In genomic region chr8:88198945-88199571, GRCm38 (mm10) we compare ENCODE assay signal across 7 mouse cellular contexts. TPM values are rescaled to one million over a fixed set of nuclear protein-coding genes. Genes with fewer than 3 reads are reported as not detected.
DNase-seq lines count a peak whose midpoint lies in the region; ATAC-seq lines count a peak whose summit lies in the region.

Gene Tent4b, plus strand, starts transcription at chr8:88199213.

- H3K36me3 ChIP-seq in intestine, embryonic 16.5 days (ENCODE audit: control insufficient read depth, insufficient read depth, low read length) = no peaks in the 10 kb centered on the region
- no peaks in the 10 kb centered on the region for H3K36me3 ChIP-seq in midbrain, embryonic 11.5 days (ENCODE audit: control insufficient read depth, insufficient read depth, low read length)

- H3K27ac ChIP-seq in intestine, embryonic 16.5 days (ENCODE audit: low read length) = peak within 1 kb of the TSS; percentile 95
- H3K27ac ChIP-seq in midbrain, embryonic 11.5 days (ENCODE audit: low read depth, low read length) = peak within 1 kb of the TSS; percentile 88

- H3K4me1 ChIP-seq in intestine, embryonic 16.5 days (ENCODE audit: control insufficient read depth, insufficient read depth, low read length) = peaks cover 21% of the 10 kb centered on the region
- H3K4me1 ChIP-seq in midbrain, embryonic 11.5 days (ENCODE audit: control insufficient read depth, insufficient read depth, low read length) = peaks cover 27% of the 10 kb centered on the region

- H3K9ac ChIP-seq in intestine, embryonic 16.5 days (ENCODE audit: low read depth, low read length) = peak within 1 kb of the TSS; percentile 84
- peak within 1 kb of the TSS; percentile 83 for H3K9ac ChIP-seq in midbrain, embryonic 11.5 days (ENCODE audit: low read length)

- H3K4me3 ChIP-seq in intestine, embryonic 16.5 days (ENCODE audit: low read length) = peak within 1 kb of the TSS; percentile 93
- peak within 1 kb of the TSS; percentile 91 for H3K4me3 ChIP-seq in midbrain, embryonic 11.5 days (ENCODE audit: low read depth, low read length)

- peak; percentile 97 for ATAC-seq in intestine, embryonic 16.5 days
- ATAC-seq in midbrain, embryonic 11.5 days (ENCODE audit: low FRiP score) = peak; percentile 96

- H3K27me3 ChIP-seq in intestine, embryonic 16.5 days (replicated peaks; ENCODE audit: control insufficient read depth, insufficient read depth, low read length) = no peaks in the 10 kb centered on the region
- H3K27me3 ChIP-seq in midbrain, embryonic 11.5 days (ENCODE audit: control insufficient read depth, insufficient read depth, low read length) = no peaks in the 10 kb centered on the region

- under 1% methylated on average over 82 of the region's 97 CpGs for WGBS in intestine, embryonic 16.5 days
- WGBS in midbrain, embryonic 11.5 days = under 1% methylated on average over 96 of the region's 97 CpGs

- intact Hi-C loops in left cerebral cortex, postnatal 36 days (cut with DNase I) = no loop called here

- H3K4me2 ChIP-seq in intestine, embryonic 16.5 days (ENCODE audit: low read depth, low read length) = peak within 1 kb of the TSS; percentile 93
- H3K4me2 ChIP-seq in midbrain, embryonic 11.5 days = peak within 1 kb of the TSS; percentile 59

- DNase-seq in adrenal gland, adult 2 months = peak; percentile 97
- DNase-seq in embryo, embryonic 11.5 days (ENCODE audit: low read depth, low spot score) = peak; percentile 85
- peak; percentile 90 to 93 for DNase-seq in gastrocnemius, postnatal 4 days (ENCODE audit: low spot score in 2 of 2)
- DNase-seq in left cerebral cortex, postnatal 36 days (ENCODE audit: low spot score in 2 of 2) = peak; percentile 94 to 97
- DNase-seq in midbrain, embryonic 11.5 days (ENCODE audit: low spot score, missing footprints) = peak; percentile 100
- peak; percentile 88 for DNase-seq in skeletal muscle tissue, adult 2 months (ENCODE audit: low read depth, low spot score)

- no peaks in the 10 kb centered on the region for H3K9me3 ChIP-seq in intestine, embryonic 16.5 days (ENCODE audit: control insufficient read depth, low read length)
- H3K9me3 ChIP-seq in midbrain, embryonic 11.5 days (ENCODE audit: control insufficient read depth, low read length) = no peaks in the 10 kb centered on the region

RNA-seq across cellular contexts. Expression of gene Tent4b, which starts in this region (rescaled TPM):
- total RNA-seq in adrenal gland, adult 2 months (2021) = 10 to 100 TPM; 24.5 to 29.4 TPM
- 11.7 and 12.6 TPM in 2 replicates for polyA plus RNA-seq in adrenal gland, adult 2 months (2012; rRNA removed)
- 10 to 100 TPM; 18.1 to 21.9 TPM for total RNA-seq in gastrocnemius, postnatal 4 days (2021)
- 3.4 and 4.2 TPM in 2 replicates for polyA plus RNA-seq in intestine, embryonic 16.5 days (2015; fragmentation: Nextera tagmentation; extraction: Ambion mirVana)
- total RNA-seq in left cerebral cortex, postnatal 36 days (2021) = 10 to 100 TPM; 36.5 to 37.9 TPM
- polyA plus RNA-seq in midbrain, embryonic 11.5 days (2014; fragmentation: Nextera tagmentation; extraction: Ambion mirVana) = 12.5 and 15.0 TPM in 2 replicates

Comparison
In these comparisons a context has a peak if more than half of its experiments do, and no peak if none do; other contexts are left out.
1. Peak in every context shown above with its lines: DNase-seq, ATAC-seq, H3K4me3 ChIP-seq and H3K27ac ChIP-seq.